Mouse (Mus musculus) midbrain, embryonic 13.5 days (tissue): ENCODE data around the gene Dcaf7. TPM values are rescaled to one million over a fixed set of nuclear protein-coding genes. Genes with fewer than 3 reads are reported as not detected.

Experiments used
- ATAC-seq: fragments of 200-750 bp; cut with Nextera tagmentation; 2 replicates; pipeline ENCODE4 v1.8.0; 2017; ENCODE audit warnings: mild to moderate bottlenecking, moderate TSS enrichment, moderate library complexity
- H3K27ac ChIP-seq: fragments of 300-500 bp; sonication (generic); 2 replicates; pipeline ENCODE4 v1.5.1; 2015; ENCODE audit warnings: inconsistent platforms, mild to moderate bottlenecking, moderate library complexity
- H3K27me3 ChIP-seq: fragments of 300-500 bp; sonication (generic); 2 replicates; pipeline ENCODE4 v1.6.1; 2015; ENCODE audit warnings: mild to moderate bottlenecking, inconsistent platforms
- H3K36me3 ChIP-seq: fragments of 300-500 bp; sonication (generic); 2 replicates; pipeline ENCODE4 v1.6.1; 2015; ENCODE audit warnings: mild to moderate bottlenecking, inconsistent platforms
- H3K4me1 ChIP-seq: fragments of 300-500 bp; sonication (generic); replicated peaks from 2 replicates; pipeline ENCODE4 v1.6.1; 2015; ENCODE audit warnings: inconsistent platforms
- H3K4me2 ChIP-seq: fragments of 300-500 bp; sonication (generic); replicated peaks from 2 replicates; pipeline ENCODE4 v1.6.1; 2015; ENCODE audit warnings: moderate library complexity, mild to moderate bottlenecking, inconsistent platforms
- H3K4me3 ChIP-seq: fragments of 300-500 bp; sonication (generic); replicated peaks from 2 replicates; pipeline ENCODE4 v1.5.1; 2015; ENCODE audit warnings: mild to moderate bottlenecking, inconsistent platforms
- H3K9ac ChIP-seq: fragments of 300-500 bp; sonication (generic); replicated peaks from 2 replicates; pipeline ENCODE4 v1.6.1; 2015; ENCODE audit warnings: mild to moderate bottlenecking, inconsistent platforms
- H3K9me3 ChIP-seq: fragments of 300-500 bp; sonication (generic); 2 replicates; pipeline ENCODE4 v1.6.1; 2016; ENCODE audit warnings: mild to moderate bottlenecking, inconsistent platforms
- WGBS: fragments of 180-500 bp; shearing (Covaris S2); methylation state at CpG from one replicate; pipeline ENCODE4 v1.1.7; 2015; 5-methylcytosine and 5-hydroxymethylcytosine counted together
- polyA plus RNA-seq: library from polyadenylated mRNA; unstranded; fragments of >200 nt; fragmentation: Nextera tagmentation; extraction: Ambion mirVana; gene quantifications from 2 replicates; pipeline ENCODE4 v1.2.1, GENCODE M21; 2015

Gene Dcaf7
- polyA plus RNA-seq, 1 experiment from 2014 or later = 119 TPM

DNA sequence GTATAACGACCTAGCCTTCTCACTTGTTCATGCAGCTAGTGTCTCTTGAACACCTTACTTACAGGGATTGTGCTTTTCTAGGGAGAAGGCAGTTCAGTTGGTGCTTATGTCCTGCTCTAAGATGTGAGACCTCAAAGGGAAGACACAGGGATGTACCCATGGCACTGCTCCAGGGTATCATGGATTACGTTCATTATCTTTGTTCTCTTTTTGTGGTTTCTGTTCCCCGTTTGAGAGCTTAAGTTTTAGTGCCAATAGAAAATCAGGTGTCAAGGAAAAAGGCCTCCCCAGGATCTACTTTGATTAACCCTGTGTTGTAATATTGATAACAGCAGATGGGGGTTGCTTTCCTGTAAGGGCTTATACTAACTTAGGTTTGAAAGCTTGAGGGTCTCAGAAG, 37.1 kb downstream of the Dcaf7 start:
- Histone ChIP-seq H3K4me2 (no peak overlapping the region), H3K4me3 (no peak overlapping the region), H3K36me3 (peaks cover 21% of the 10 kb centered on the region), H3K9ac (no peak overlapping the region), H3K27me3 (no peaks in the 10 kb centered on the region), H3K9me3 (no peaks in the 10 kb centered on the region), H3K27ac (no peak overlapping the region), H3K4me1 (no peaks in the 10 kb centered on the region)
- ATAC-seq = no peak
- WGBS = 92% methylated on average over 3 of the region's 3 CpGs

GRCm38 (mm10) chr11:106076321-106076720, 39.6 kb downstream of the Dcaf7 start:
- Histone ChIP-seq H3K9me3 (no peaks in the 10 kb centered on the region), H3K4me2 (no peak overlapping the region), H3K27ac (no peak overlapping the region), H3K36me3 (peaks cover 21% of the 10 kb centered on the region), H3K4me3 (no peak overlapping the region), H3K4me1 (no peaks in the 10 kb centered on the region), H3K27me3 (no peaks in the 10 kb centered on the region), H3K9ac (no peak overlapping the region)
- no peak for ATAC-seq
- 8% methylated on average over 4 of the region's 4 CpGs for WGBS

- peak; percentile 98 for ATAC-seq
- WGBS = under 1% methylated on average over 69 of the region's 69 CpGs
- Histone ChIP-seq H3K4me3 (peak within 1 kb of the TSS; percentile 83), H3K4me2 (peak within 1 kb of the TSS; percentile 61), H3K27me3 (no peaks in the 10 kb centered on the region), H3K9ac (peak within 1 kb of the TSS; percentile 93), H3K9me3 (no peaks in the 10 kb centered on the region), H3K4me1 (peaks cover 20% of the 10 kb centered on the region), H3K36me3 (no peaks in the 10 kb centered on the region), H3K27ac (peak within 1 kb of the TSS; percentile 97)
Measured at GRCm38 (mm10) chr11:106083708-106084701, 47.3 kb downstream of the Dcaf7 start, which contains the start of gene Map3k3. Map3k3 (plus strand) TSS chr11:106084613.

- Histone ChIP-seq H3K9me3 (no peaks in the 10 kb centered on the region), H3K4me1 (peaks cover 20% of the 10 kb centered on the region), H3K9ac (peak overlapping the region; percentile 93), H3K4me2 (peak overlapping the region; percentile 61), H3K27ac (peak overlapping the region; percentile 97), H3K27me3 (no peaks in the 10 kb centered on the region), H3K4me3 (peak overlapping the region; percentile 83), H3K36me3 (no peaks in the 10 kb centered on the region)
- under 1% methylated on average over 50 of the region's 61 CpGs for WGBS
- ATAC-seq = peak; percentile 57
Measured at GRCm38 (mm10) chr11:106084911-106085561, 48.4 kb downstream of the Dcaf7 start.

GRCm38 (mm10) chr11:106098223-106098622, 61.6 kb downstream of the Dcaf7 start:
- 97% methylated on average over 1 of the region's 1 CpGs for WGBS

DNA sequence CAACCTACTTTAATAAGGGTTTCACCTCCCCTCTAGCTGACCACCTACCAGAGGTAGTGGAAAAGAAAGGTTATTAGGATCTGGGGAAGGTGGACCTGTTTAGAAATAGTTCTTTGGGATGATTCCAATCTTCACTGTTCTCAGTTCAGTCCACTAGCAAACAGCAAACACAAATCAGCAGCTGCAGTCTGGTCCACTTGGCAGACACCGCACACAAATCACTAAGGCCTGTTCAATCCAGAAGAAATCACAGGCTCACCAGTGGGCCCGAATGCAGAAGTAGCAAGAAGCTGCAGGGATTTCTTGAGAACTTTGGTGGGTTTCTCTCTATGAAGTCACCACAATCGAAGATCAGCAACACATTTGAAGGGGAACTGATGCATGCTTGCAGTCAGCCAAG, 66.2 kb downstream of the Dcaf7 start:
- H3K9ac ChIP-seq = no peak overlapping the region
- no peak overlapping the region for H3K4me2 ChIP-seq
- 0 out of 2 replicates have a peak, but pooled peaks cover 6% of the 10 kb centered on the region for H3K36me3 ChIP-seq
- no peaks in the 10 kb centered on the region for H3K27me3 ChIP-seq
- no peaks in the 10 kb centered on the region for H3K9me3 ChIP-seq
- H3K27ac ChIP-seq = no peak overlapping the region
- 94% methylated on average over 3 of the region's 3 CpGs for WGBS
- H3K4me3 ChIP-seq = no peak overlapping the region
- H3K4me1 ChIP-seq = no peaks in the 10 kb centered on the region
- ATAC-seq = no peak

More at GRCm38 (mm10) chr11:106098223-106098622, 61.6 kb downstream of the Dcaf7 start:
- Histone ChIP-seq H3K9me3 (no peaks in the 10 kb centered on the region), H3K27me3 (no peaks in the 10 kb centered on the region), H3K36me3 (0 out of 2 replicates have a peak, but pooled peaks cover 6% of the 10 kb centered on the region), H3K4me2 (no peak overlapping the region), H3K27ac (no peak overlapping the region), H3K9ac (no peak overlapping the region), H3K4me1 (no peaks in the 10 kb centered on the region), H3K4me3 (no peak overlapping the region)
- no peak for ATAC-seq

DNA sequence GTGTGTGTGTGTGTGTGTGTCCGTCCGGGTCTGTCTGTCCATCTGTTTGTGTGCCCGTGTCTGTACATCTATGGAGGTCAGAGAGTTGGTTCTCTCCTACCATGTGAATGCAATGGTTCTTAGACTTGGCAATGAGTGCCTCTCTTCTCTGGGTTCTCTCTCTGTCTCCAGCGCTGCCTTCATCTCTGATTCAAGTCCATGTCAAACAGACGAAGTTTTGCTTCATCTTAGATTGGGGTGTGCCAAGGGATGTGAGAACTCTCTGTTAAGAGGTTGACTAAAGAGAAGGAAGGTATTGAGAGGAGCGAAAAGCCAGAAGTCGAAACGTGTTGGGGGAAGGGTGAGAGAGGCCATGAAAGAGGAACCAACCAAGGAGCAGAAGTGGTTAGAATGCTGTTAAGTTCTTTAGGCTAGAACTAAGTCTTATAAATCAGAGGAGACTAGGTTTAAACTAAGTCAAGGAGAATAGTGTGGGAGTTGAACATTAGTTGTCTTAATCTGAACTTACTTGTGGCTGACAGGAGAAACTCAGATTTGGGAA, 69.4 kb downstream of the Dcaf7 start:
- no peak for ATAC-seq
- no peaks in the 10 kb centered on the region for H3K27me3 ChIP-seq
- peaks cover 6% of the 10 kb centered on the region; the same call in 1 of the 2 replicates for H3K36me3 ChIP-seq
- 89% methylated on average over 8 of the region's 8 CpGs for WGBS
- H3K9ac ChIP-seq = no peak overlapping the region
- H3K27ac ChIP-seq = no peak overlapping the region
- H3K4me1 ChIP-seq = no peaks in the 10 kb centered on the region
- no peak overlapping the region for H3K4me2 ChIP-seq
- no peak overlapping the region for H3K4me3 ChIP-seq
- no peaks in the 10 kb centered on the region for H3K9me3 ChIP-seq

Other genes with a start within 250 kb of the Dcaf7 start
- 35.5 and 37.6 TPM in 2 replicates for gene Cyb561, start 83.5 kb upstream of the Dcaf7 start, polyA plus RNA-seq
- gene Ace, start 68.9 kb upstream of the Dcaf7 start, polyA plus RNA-seq = 1.5 and 1.8 TPM in 2 replicates
- not detected in 2 replicates for gene Ace3, start 42.2 kb upstream of the Dcaf7 start, polyA plus RNA-seq
- gene Kcnh6, start 28.7 kb upstream of the Dcaf7 start, polyA plus RNA-seq = 0.75 and 0.90 TPM in 2 replicates
- gene Taco1, start 29.2 kb downstream of the Dcaf7 start, polyA plus RNA-seq = 8.3 and 9.6 TPM in 2 replicates
- gene Map3k3, start 47.7 kb downstream of the Dcaf7 start, polyA plus RNA-seq = 12.5 and 14.5 TPM in 2 replicates
- gene Gm10840, start 124.0 kb downstream of the Dcaf7 start, polyA plus RNA-seq = 1.7 TPM in 1 of 2 replicates, not detected in the other
- gene Limd2, start 124.0 kb downstream of the Dcaf7 start, polyA plus RNA-seq = 211 TPM in 2 replicates
- 33.8 and 36.9 TPM in 2 replicates for gene Strada, start 165.3 kb downstream of the Dcaf7 start, polyA plus RNA-seq
- 96.2 and 101 TPM in 2 replicates for gene Ccdc47, start 179.5 kb downstream of the Dcaf7 start, polyA plus RNA-seq
- 101 and 105 TPM in 2 replicates for gene Ddx42, start 180.1 kb downstream of the Dcaf7 start, polyA plus RNA-seq
- gene Ftsj3, start 219.2 kb downstream of the Dcaf7 start, polyA plus RNA-seq = 39.3 and 40.3 TPM in 2 replicates
- 324 and 341 TPM in 2 replicates for gene Psmc5, start 219.3 kb downstream of the Dcaf7 start, polyA plus RNA-seq
- gene Smarcd2, start 236.1 kb downstream of the Dcaf7 start, polyA plus RNA-seq = 10.8 and 11.4 TPM in 2 replicates
- 0.16 and 0.18 TPM in 2 replicates for gene Tcam1, start 239.8 kb downstream of the Dcaf7 start, polyA plus RNA-seq